Mouse (Mus musculus) forebrain, postnatal 0 days (tissue): ENCODE results near the gene Robo1. TPM values are rescaled to one million over a fixed set of nuclear protein-coding genes. Genes with fewer than 3 reads are reported as not detected.

Experiments used
- ATAC-seq: fragments of 200-750 bp; cut with Nextera tagmentation; 2 replicates; pipeline ENCODE4 v1.8.0; 2017; ENCODE audit warnings: mild to moderate bottlenecking, moderate library complexity
- DNase-seq: peaks from one replicate; pipeline ENCODE4 v3.0.0-alpha.2; 2015
- H3K27ac ChIP-seq: fragments of 300-500 bp; sonication (generic); 2 replicates; pipeline ENCODE4 v1.5.1; 2014; ENCODE audit warnings: low read depth, mild to moderate bottlenecking, antibody characterized with exemption, low read length, moderate library complexity, mixed read lengths
- H3K27me3 ChIP-seq: fragments of 300-500 bp; sonication (generic); 2 replicates; pipeline ENCODE4 v1.6.1; 2014; ENCODE audit warnings: mild to moderate bottlenecking, low read length, mixed read lengths; ENCODE audit not compliant: insufficient read depth
- H3K36me3 ChIP-seq: fragments of 300-500 bp; sonication (generic); 2 replicates; pipeline ENCODE4 v1.6.1; 2014; ENCODE audit warnings: mild to moderate bottlenecking, moderate library complexity; ENCODE audit not compliant: insufficient read depth
- H3K4me1 ChIP-seq: fragments of 300-500 bp; sonication (generic); 2 replicates; pipeline ENCODE4 v1.6.1; 2014; ENCODE audit warnings: antibody characterized with exemption; ENCODE audit not compliant: insufficient read depth
- H3K4me2 ChIP-seq: fragments of 300-500 bp; sonication (generic); 2 replicates; pipeline ENCODE4 v1.6.1; 2014; ENCODE audit warnings: low read depth, mild to moderate bottlenecking, moderate library complexity
- H3K4me3 ChIP-seq: fragments of 300-500 bp; sonication (generic); 2 replicates; pipeline ENCODE4 v1.5.1; 2014; ENCODE audit warnings: low read depth, low read length, mixed read lengths
- H3K9ac ChIP-seq: fragments of 300-500 bp; sonication (generic); 2 replicates; pipeline ENCODE4 v1.6.1; 2014; ENCODE audit warnings: mild to moderate bottlenecking
- H3K9me3 ChIP-seq: fragments of 300-500 bp; sonication (generic); 2 replicates; pipeline ENCODE4 v1.6.1; 2016; ENCODE audit warnings: low read length
- CTCF ChIP-seq: sonication (generic); IDR thresholded peaks from 2 replicates; pipeline ENCODE4 v1.5.1; 2016; ENCODE audit warnings: antibody characterized with exemption, control low read depth, low read depth
- WGBS: fragments of 180-500 bp; shearing (Covaris S2); extraction: QIAGEN DNeasy Blood & Tissue Kit; methylation state at CpG from one replicate; pipeline ENCODE4 v1.1.7; 2014; 5-methylcytosine and 5-hydroxymethylcytosine counted together
- polyA plus RNA-seq: library from polyadenylated mRNA; unstranded; fragments of >200 nt; fragmentation: Nextera tagmentation; extraction: Ambion mirVana; gene quantifications from 2 replicates; pipeline ENCODE4 v1.2.1, GENCODE M21; 2015
- total RNA-seq: library from RNA; depleted of rRNA; stranded (reverse); fragments of >200 nt; gene quantifications from 2 replicates; pipeline ENCODE4 v1.2.3, GENCODE M21; 2014

The Robo1 gene
- total and polyA plus RNA-seq, 2 experiments from 2014 or later, result 29.0 to 129 TPM

DNA sequence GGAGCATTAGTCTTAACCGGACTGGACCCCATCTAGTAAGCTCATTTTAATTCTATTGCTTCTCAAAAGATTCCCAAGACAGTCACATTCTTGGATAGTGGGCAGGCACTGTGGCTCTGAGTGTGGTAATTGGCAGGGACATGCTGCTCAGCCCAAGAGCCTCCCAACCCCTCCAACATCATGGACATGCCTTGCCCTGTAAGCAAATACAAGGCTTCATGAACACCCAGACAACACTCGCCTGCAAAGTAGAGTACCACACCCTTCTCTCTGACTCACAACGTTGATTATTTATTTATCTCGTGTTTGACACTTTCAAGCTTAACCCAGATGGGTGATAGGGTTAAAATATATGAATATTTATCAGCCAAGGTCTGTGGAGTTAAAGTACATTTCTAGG lies 722.9 kb downstream of the Robo1 start:
- no peaks in the 10 kb centered on the region for H3K27me3 ChIP-seq
- no peak overlapping the region for H3K4me2 ChIP-seq
- no peak overlapping the region for H3K9ac ChIP-seq
- ATAC-seq (no peak), DNase-seq (no peak)
- H3K4me3 ChIP-seq, result no peak overlapping the region
- 72% methylated on average over 4 of the region's 4 CpGs for WGBS
- peaks cover 4% of the 10 kb centered on the region; the same call in 1 of the 2 replicates for H3K36me3 ChIP-seq
- no peak overlapping the region for H3K27ac ChIP-seq
- H3K9me3 ChIP-seq, result no peaks in the 10 kb centered on the region
- H3K4me1 ChIP-seq, result 0 out of 2 replicates have a peak, but pooled peaks cover 3% of the 10 kb centered on the region
- no peak for TF ChIP-seq CTCF

DNA sequence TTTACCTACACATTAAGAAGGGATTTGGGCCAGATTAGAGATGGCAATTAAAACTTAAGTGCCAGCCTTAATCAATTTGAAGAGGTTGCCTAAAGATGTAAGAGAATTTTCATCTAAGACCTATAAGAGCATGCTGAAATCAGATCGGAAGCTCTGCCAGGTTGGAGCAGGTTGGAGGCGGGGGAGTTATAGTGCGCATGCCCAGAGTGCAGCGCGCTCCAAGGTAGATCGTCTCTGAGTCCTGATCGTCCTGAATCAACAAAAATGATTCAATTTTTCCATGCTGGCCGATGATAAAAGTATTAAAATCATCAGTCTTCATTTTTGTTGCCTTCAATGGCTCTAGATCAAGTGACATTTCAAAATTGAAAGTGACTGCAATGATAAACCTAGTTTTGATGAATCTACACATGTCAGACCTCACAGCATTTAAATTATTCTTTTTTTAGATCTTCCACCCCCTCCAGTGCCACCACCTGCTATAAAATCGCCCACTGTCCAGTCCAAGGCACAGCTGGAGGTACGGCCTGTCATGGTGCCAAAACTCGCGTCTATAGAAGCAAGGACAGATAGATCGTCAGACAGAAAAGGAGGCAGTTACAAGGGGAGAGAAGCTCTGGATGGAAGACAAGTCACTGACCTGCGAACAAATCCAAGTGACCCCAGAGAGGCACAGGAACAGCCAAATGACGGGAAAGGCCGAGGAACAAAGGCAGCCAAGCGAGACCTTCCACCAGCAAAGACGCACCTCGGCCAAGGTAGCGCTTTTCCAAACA lies 727.3 kb downstream of the Robo1 start:
- Histone ChIP-seq H3K9me3 (no peaks in the 10 kb centered on the region), H3K4me3 (no peak overlapping the region), H3K36me3 (peaks cover 11% of the 10 kb centered on the region), H3K27ac (no peak overlapping the region), H3K9ac (no peak overlapping the region), H3K4me1 (no peaks in the 10 kb centered on the region), H3K4me2 (no peak overlapping the region), H3K27me3 (no peaks in the 10 kb centered on the region)
- 81% methylated on average over 20 of the region's 20 CpGs for WGBS
- TF ChIP-seq CTCF, result no peak
- ATAC-seq (no peak), DNase-seq (no peak)

DNA sequence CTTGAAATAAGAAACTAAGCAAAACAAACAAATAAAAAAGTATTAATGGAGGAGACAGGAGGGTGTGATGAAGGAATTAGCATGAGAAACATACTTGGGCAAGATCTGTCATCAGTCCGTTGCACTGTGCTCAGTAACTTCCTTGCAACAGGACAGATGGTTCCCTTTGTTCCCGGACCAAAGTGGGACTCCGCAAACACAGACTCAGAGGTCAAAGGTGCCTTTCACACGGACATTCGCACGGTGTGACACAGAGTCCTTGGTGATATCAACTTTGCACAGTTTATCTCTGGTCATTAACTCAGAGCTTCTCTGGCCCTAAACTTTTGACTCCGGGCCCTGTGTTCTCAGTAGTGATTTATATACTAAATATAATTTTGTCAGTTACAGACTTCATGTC lies 730.4 kb downstream of the Robo1 start:
- no peak for DNase-seq
- ATAC-seq, result no peak
- Histone ChIP-seq H3K27me3 (no peaks in the 10 kb centered on the region), H3K9me3 (no peaks in the 10 kb centered on the region), H3K4me1 (no peaks in the 10 kb centered on the region), H3K27ac (no peak overlapping the region), H3K4me2 (no peak overlapping the region), H3K4me3 (no peak overlapping the region), H3K36me3 (peaks cover 20% of the 10 kb centered on the region), H3K9ac (no peak overlapping the region)
- WGBS, result 74% methylated on average over 7 of the region's 7 CpGs
- no peak for TF ChIP-seq CTCF

DNA sequence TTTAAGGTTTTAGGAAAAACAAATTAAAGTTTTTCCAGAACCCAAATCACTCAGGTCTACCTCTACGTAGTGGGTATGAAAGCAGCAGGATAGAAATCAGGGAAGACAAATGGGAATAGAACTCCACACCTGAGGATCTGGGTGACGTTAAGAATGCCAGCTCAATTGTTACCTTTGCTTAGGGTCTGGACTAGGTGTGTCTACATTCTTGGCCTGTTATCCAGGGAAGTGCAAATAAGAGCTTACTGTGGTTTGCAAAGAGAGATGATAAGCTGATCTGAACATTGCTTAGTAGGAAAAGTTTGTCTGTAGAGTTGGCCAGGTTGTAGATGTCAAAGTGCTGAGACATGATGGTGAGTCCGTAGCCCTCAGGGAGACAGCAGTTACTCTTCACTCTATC lies 754.4 kb downstream of the Robo1 start:
- ATAC-seq (no peak), DNase-seq (no peak)
- no peaks in the 10 kb centered on the region for H3K9me3 ChIP-seq
- no peaks in the 10 kb centered on the region for H3K27me3 ChIP-seq
- no peaks in the 10 kb centered on the region for H3K4me1 ChIP-seq
- H3K9ac ChIP-seq, result no peak overlapping the region
- no peak overlapping the region for H3K4me2 ChIP-seq
- no peaks in the 10 kb centered on the region for H3K36me3 ChIP-seq
- WGBS, result 92% methylated on average over 3 of the region's 3 CpGs
- H3K27ac ChIP-seq, result no peak overlapping the region
- TF ChIP-seq CTCF, result no peak
- H3K4me3 ChIP-seq, result no peak overlapping the region

DNA sequence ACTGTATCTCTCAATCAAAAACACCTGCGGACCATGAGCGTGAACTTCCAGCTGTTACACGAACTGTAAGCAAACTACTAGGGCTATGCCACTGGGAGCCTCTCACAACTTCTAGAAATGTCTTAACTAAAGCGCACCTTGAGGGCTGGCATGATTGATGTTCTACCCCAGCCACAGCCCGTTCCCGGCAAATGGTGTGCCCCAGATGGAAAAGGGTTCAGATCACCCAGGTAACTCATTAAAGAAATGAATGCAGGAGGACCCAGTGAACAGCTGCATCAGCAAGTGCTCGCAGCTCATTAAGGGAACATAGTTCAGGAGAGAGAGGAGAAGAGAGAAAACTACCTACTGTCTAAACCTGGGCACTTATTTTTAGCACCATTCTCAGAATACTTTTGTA lies 759.7 kb downstream of the Robo1 start:
- H3K27ac ChIP-seq, result no peak overlapping the region
- no peak overlapping the region for H3K9ac ChIP-seq
- no peaks in the 10 kb centered on the region for H3K9me3 ChIP-seq
- H3K4me2 ChIP-seq, result no peak overlapping the region
- no peaks in the 10 kb centered on the region for H3K4me1 ChIP-seq
- no peak overlapping the region for H3K4me3 ChIP-seq
- no peaks in the 10 kb centered on the region for H3K27me3 ChIP-seq
- H3K36me3 ChIP-seq, result no peaks in the 10 kb centered on the region
- no peak for ATAC-seq
- whole genome bisulfite sequencing, result 93% methylated on average over 7 of the region's 7 CpGs
- no peak for DNase-seq
- no peak for TF ChIP-seq CTCF

DNA sequence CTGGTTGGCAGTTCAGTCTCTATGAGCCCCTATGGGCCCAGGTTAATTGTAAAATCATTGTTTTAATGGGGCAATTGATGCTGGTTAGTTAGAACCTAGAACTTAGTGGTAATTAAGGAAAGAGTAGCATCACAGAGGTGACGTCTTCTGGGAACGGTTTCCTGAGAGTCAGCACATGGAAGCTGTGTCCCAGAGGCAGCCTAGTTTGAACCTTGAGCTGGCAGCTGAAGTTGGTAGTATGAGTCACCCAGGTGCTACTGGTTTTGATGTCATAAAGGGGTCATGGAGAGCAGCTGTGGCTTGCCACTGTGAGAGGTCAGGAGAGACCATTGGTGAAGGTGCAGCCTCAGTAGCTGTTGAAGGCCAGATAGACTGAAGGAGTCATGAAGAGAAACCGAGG lies 763.9 kb downstream of the Robo1 start:
- WGBS, result 97% methylated on average over 3 of the region's 3 CpGs
- DNase-seq, result no peak
- TF ChIP-seq CTCF, result no peak
- Histone ChIP-seq H3K27ac (no peak overlapping the region), H3K9me3 (no peaks in the 10 kb centered on the region), H3K4me1 (no peaks in the 10 kb centered on the region), H3K36me3 (no peaks in the 10 kb centered on the region), H3K4me3 (no peak overlapping the region), H3K4me2 (no peak overlapping the region), H3K9ac (no peak overlapping the region), H3K27me3 (no peaks in the 10 kb centered on the region)
- no peak for ATAC-seq

DNA sequence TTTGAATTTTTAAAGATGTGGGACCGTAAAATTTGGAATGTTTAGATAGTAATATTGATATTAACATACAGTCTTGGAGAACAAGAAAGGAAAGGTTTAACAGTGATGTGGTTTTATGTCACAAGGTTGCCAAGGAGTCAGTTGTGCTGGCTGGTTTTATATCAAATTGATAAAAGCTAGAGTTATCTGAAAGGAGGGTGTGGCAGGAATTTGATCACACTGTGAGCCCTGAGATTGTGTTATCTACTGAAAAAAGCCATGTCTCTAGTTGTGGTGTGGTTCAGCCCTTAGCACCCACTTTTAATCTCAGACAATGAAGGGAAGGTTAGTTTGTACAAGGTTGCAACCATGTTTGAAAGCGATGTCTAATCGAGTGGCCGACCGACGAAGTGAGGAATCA lies 764.8 kb downstream of the Robo1 start:
- H3K9ac ChIP-seq, result no peak overlapping the region
- 95% methylated on average over 6 of the region's 6 CpGs for WGBS
- H3K36me3 ChIP-seq, result no peaks in the 10 kb centered on the region
- ATAC-seq, result no peak
- no peaks in the 10 kb centered on the region for H3K9me3 ChIP-seq
- H3K4me2 ChIP-seq, result no peak overlapping the region
- H3K4me3 ChIP-seq, result no peak overlapping the region
- no peaks in the 10 kb centered on the region for H3K27me3 ChIP-seq
- no peaks in the 10 kb centered on the region for H3K4me1 ChIP-seq
- no peak for DNase-seq
- H3K27ac ChIP-seq, result no peak overlapping the region
- no peak for TF ChIP-seq CTCF
